Mouse (Mus musculus) cortical plate, adult 2 months (tissue): Measurements from ENCODE around the gene Med20. TPM values are rescaled to one million over a fixed set of nuclear protein-coding genes. Genes with fewer than 3 reads are reported as not detected.

Experiments used
- H3K27ac ChIP-seq: fragments of 200-500 bp; 2 replicates; pipeline ENCODE4 v1.5.1; 2012; ENCODE audit warnings: low read length, control low read depth, inconsistent platforms; ENCODE audit not compliant: insufficient read depth
- H3K4me1 ChIP-seq: fragments of 200-500 bp; 2 replicates; pipeline ENCODE4 v1.6.1; 2011; ENCODE audit warnings: low read length; ENCODE audit not compliant: control insufficient read depth, insufficient read depth
- H3K4me3 ChIP-seq: fragments of 200-500 bp; 2 replicates; pipeline ENCODE4 v1.5.1; 2011; ENCODE audit warnings: mild to moderate bottlenecking, low read length, control low read depth; ENCODE audit not compliant: insufficient read depth
- CTCF ChIP-seq: fragments of 200-500 bp; IDR thresholded peaks from 2 replicates; pipeline ENCODE4 v1.5.1; 2011; ENCODE audit warnings: mild to moderate bottlenecking, control low read depth, low read length; ENCODE audit not compliant: insufficient read depth; ENCODE audit errors: extremely low read depth
- POLR2A ChIP-seq: fragments of 200-500 bp; IDR thresholded peaks from 2 replicates; pipeline ENCODE4 v1.6.1; 2011; ENCODE audit warnings: mild to moderate bottlenecking, low read length, control low read depth; ENCODE audit not compliant: insufficient read depth; ENCODE audit errors: extremely low read depth
- polyA plus RNA-seq: library from polyadenylated mRNA; depleted of rRNA; stranded (reverse); fragments of >200 nt; gene quantifications from 2 replicates; pipeline ENCODE4 v1.2.3, GENCODE M21; 2012

The Med20 gene
- polyA plus RNA-seq, 1 experiment, result 32.6 TPM

- peaks cover 3% of the 10 kb centered on the region; the same call in 1 of the 2 replicates for H3K4me1 ChIP-seq
These were observed 14.6 kb downstream of the Med20 start for GRCm38 (mm10) chr17:47626031-47626430.

GRCm38 (mm10) chr17:47627791-47628190 is 16.4 kb downstream of the Med20 start:
- TF ChIP-seq POLR2A (no peak), CTCF (no peak)
- Histone ChIP-seq H3K4me3 (no peak overlapping the region), H3K27ac (no peak overlapping the region), H3K4me1 (peaks cover 3% of the 10 kb centered on the region; the same call in 1 of the 2 replicates)

More at GRCm38 (mm10) chr17:47626031-47626430, 14.6 kb downstream of the Med20 start:
- Histone ChIP-seq H3K27ac (no peak overlapping the region), H3K4me3 (no peak overlapping the region)
- TF ChIP-seq CTCF (no peak), POLR2A (no peak)

- no peak for TF ChIP-seq POLR2A
- no peak for TF ChIP-seq CTCF
- Histone ChIP-seq H3K4me1 (peaks cover 3% of the 10 kb centered on the region; the same call in 1 of the 2 replicates), H3K27ac (peak overlapping the region; percentile 97), H3K4me3 (peak overlapping the region; percentile 91)
These were observed 17.7 kb downstream of the Med20 start for GRCm38 (mm10) chr17:47628851-47629676.

GRCm38 (mm10) chr17:47629717-47630677 is 18.6 kb downstream of the Med20 start:
- Histone ChIP-seq H3K4me1 (peaks cover 3% of the 10 kb centered on the region; the same call in 1 of the 2 replicates), H3K4me3 (peak overlapping the region; percentile 91), H3K27ac (no peak overlapping the region)
- no peak for TF ChIP-seq POLR2A

GRCm38 (mm10) chr17:47630678-47631065 is 19.3 kb downstream of the Med20 start, which contains the start of gene Usp49:
Gene Usp49, plus strand, starts transcription at chr17:47630690.
- H3K4me1 ChIP-seq, result peaks cover 3% of the 10 kb centered on the region; the same call in 1 of the 2 replicates
- TF ChIP-seq POLR2A (no peak), CTCF (no peak)
- peak within 1 kb of the TSS; percentile 91 for H3K4me3 ChIP-seq
- no peak within 1 kb of the TSS for H3K27ac ChIP-seq

- TF ChIP-seq CTCF (no peak), POLR2A (no peak)
- H3K27ac ChIP-seq, result no peak overlapping the region
- peaks cover 3% of the 10 kb centered on the region; the same call in 1 of the 2 replicates for H3K4me1 ChIP-seq
- H3K4me3 ChIP-seq, result no peak overlapping the region
These were observed 20.9 kb downstream of the Med20 start for GRCm38 (mm10) chr17:47632181-47632840.

- TF ChIP-seq POLR2A (no peak), CTCF (no peak)
- Histone ChIP-seq H3K4me1 (peaks cover 3% of the 10 kb centered on the region; the same call in 1 of the 2 replicates), H3K27ac (no peak overlapping the region), H3K4me3 (no peak overlapping the region)
These were observed 22.8 kb downstream of the Med20 start for GRCm38 (mm10) chr17:47633999-47634770.

GRCm38 (mm10) chr17:47642992-47643391 is 31.6 kb downstream of the Med20 start:
- Histone ChIP-seq H3K4me3 (no peak overlapping the region), H3K27ac (no peak overlapping the region), H3K4me1 (no peaks in the 10 kb centered on the region)
- no peak for TF ChIP-seq POLR2A
